Mouse (Mus musculus) MEL (cell line): ENCODE results near the gene Rbm14. TPM values are rescaled to one million over a fixed set of nuclear protein-coding genes. Genes with fewer than 3 reads are reported as not detected.
A peak's percentile ranks its signal among the peaks of the same experiment; 100 is the strongest.

ENCODE experiments used
- DNase-seq: peaks from one replicate; pipeline ENCODE4 v3.0.0; 2011; ENCODE audit warnings: low read depth, low spot score
- H3K27ac ChIP-seq: 2 replicates; pipeline ENCODE4 v1.5.1; 2012; ENCODE audit warnings: low read depth, mild to moderate bottlenecking, control low read depth, low read length, moderate library complexity; ENCODE audit not compliant: control insufficient read depth
- H3K27me3 ChIP-seq, 2 experiments: fragments of 150-350 bp in 1 of 2; sonication (generic) in 1 of 2; 2 replicates each; pipeline ENCODE4 v1.6.1; 2012; ENCODE audit warnings: low read length in 2 of 2, mild to moderate bottlenecking in 2 of 2, improper control_type of control experiment in 1 of 2, moderate library complexity in 1 of 2; ENCODE audit not compliant: insufficient read depth in 2 of 2, control insufficient read depth in 1 of 2
- H3K36me3 ChIP-seq, 2 experiments: 2 replicates each; pipeline ENCODE4 v1.6.1; 2012 to 2014; ENCODE audit warnings: low read length in 2 of 2, improper control_type of control experiment in 1 of 2, inconsistent platforms in 1 of 2, mild to moderate bottlenecking in 1 of 2; ENCODE audit not compliant: insufficient read depth in 2 of 2, control insufficient read depth in 1 of 2
- H3K4me1 ChIP-seq, 2 experiments: fragments of 150-350 bp in 1 of 2; sonication (generic) in 1 of 2; 2 replicates each; pipeline ENCODE4 v1.6.1; 2012; ENCODE audit warnings: low read length in 2 of 2, improper control_type of control experiment in 1 of 2, mild to moderate bottlenecking in 1 of 2; ENCODE audit not compliant: insufficient read depth in 2 of 2, control insufficient read depth in 1 of 2
- H3K4me3 ChIP-seq, 2 experiments: fragments of 150-350 bp in 1 of 2; sonication (generic) in 1 of 2; 2 replicates each; pipeline ENCODE4 v1.5.1; 2012; ENCODE audit warnings: low read depth in 2 of 2, low read length in 2 of 2, mild to moderate bottlenecking in 2 of 2, moderate library complexity in 2 of 2, control low read depth in 1 of 2, improper control_type of control experiment in 1 of 2; ENCODE audit not compliant: control insufficient read depth in 1 of 2, insufficient read depth in 1 of 2
- H3K79me2 ChIP-seq: 2 replicates; pipeline ENCODE4 v1.6.1; 2012; ENCODE audit warnings: mild to moderate bottlenecking, low read length, moderate library complexity; ENCODE audit not compliant: control insufficient read depth, poor library complexity, insufficient read depth
- H3K9ac ChIP-seq: 2 replicates; pipeline ENCODE4 v1.6.1; 2012; ENCODE audit warnings: low read depth, mild to moderate bottlenecking, control low read depth, low read length, moderate library complexity; ENCODE audit not compliant: control insufficient read depth, poor library complexity, severe bottlenecking
- H3K9me3 ChIP-seq: fragments of 150-350 bp; sonication (generic); replicated peaks from 2 replicates; pipeline ENCODE4 v1.6.1; 2012; ENCODE audit warnings: mild to moderate bottlenecking, low read length, improper control_type of control experiment, moderate library complexity; ENCODE audit not compliant: insufficient read depth
- BHLHE40 ChIP-seq: IDR thresholded peaks from 2 replicates; pipeline ENCODE4 v1.6.1; 2012; ENCODE audit warnings: low read depth, mild to moderate bottlenecking, inconsistent platforms, low read length, improper control_type of control experiment, borderline replicate concordance
- CHD1 ChIP-seq: IDR thresholded peaks from 2 replicates; pipeline ENCODE4 v1.6.1; 2012; ENCODE audit warnings: low read depth, mild to moderate bottlenecking, inconsistent platforms, low read length, improper control_type of control experiment
- CHD2 ChIP-seq: IDR thresholded peaks from 2 replicates; pipeline ENCODE4 v1.6.1; 2011; ENCODE audit warnings: low read length, improper control_type of control experiment
- E2F4 ChIP-seq: IDR thresholded peaks from 2 replicates; pipeline ENCODE4 v1.6.1; 2011; ENCODE audit warnings: low read depth, low read length, improper control_type of control experiment, borderline replicate concordance
- EP300 ChIP-seq, 2 experiments: IDR thresholded peaks; 2 replicates each; pipeline ENCODE4 v1.6.1; 2011; ENCODE audit warnings: improper control_type of control experiment in 2 of 2, low read length in 2 of 2, low read depth in 1 of 2, mild to moderate bottlenecking in 1 of 2
- GATA1 ChIP-seq: IDR thresholded peaks from 2 replicates; pipeline ENCODE4 v1.6.1; 2011; ENCODE audit warnings: low read depth, low read length, improper control_type of control experiment
- HCFC1 ChIP-seq: IDR thresholded peaks from 2 replicates; pipeline ENCODE4 v1.6.1; 2012; ENCODE audit warnings: low read depth, mild to moderate bottlenecking, inconsistent platforms, low read length, improper control_type of control experiment, moderate library complexity
- JUND ChIP-seq: IDR thresholded peaks from 2 replicates; pipeline ENCODE4 v1.6.1; 2011; ENCODE audit warnings: low read depth, mild to moderate bottlenecking, improper control_type of control experiment, low read length
- MYC ChIP-seq: IDR thresholded peaks from 2 replicates; pipeline ENCODE4 v1.6.1; 2011; ENCODE audit warnings: low read depth, mild to moderate bottlenecking, low read length, improper control_type of control experiment, moderate library complexity
- POLR2AphosphoS2 ChIP-seq: IDR thresholded peaks from 2 replicates; pipeline ENCODE4 v1.6.1; 2011; ENCODE audit warnings: low read length, improper control_type of control experiment
- SIN3A ChIP-seq: IDR thresholded peaks from 2 replicates; pipeline ENCODE4 v1.6.1; 2012; ENCODE audit warnings: low read length, improper control_type of control experiment, inconsistent platforms
- TAL1 ChIP-seq: IDR thresholded peaks from 2 replicates; pipeline ENCODE4 v1.6.1; 2012; ENCODE audit warnings: mild to moderate bottlenecking, inconsistent platforms, low read length, moderate library complexity, mixed read lengths
- TCF12 ChIP-seq: IDR thresholded peaks from 2 replicates; pipeline ENCODE4 v1.6.1; 2014; ENCODE audit warnings: low read depth, mild to moderate bottlenecking, inconsistent platforms, low read length, improper control_type of control experiment, moderate library complexity
- USF2 ChIP-seq, 2 experiments: IDR thresholded peaks; 2 replicates each; pipeline ENCODE4 v1.6.1; 2011 to 2012; ENCODE audit warnings: improper control_type of control experiment in 2 of 2, low read length in 2 of 2, borderline replicate concordance in 1 of 2, inconsistent platforms in 1 of 2, low read depth in 1 of 2, mild to moderate bottlenecking in 1 of 2; ENCODE audit not compliant: insufficient read depth in 1 of 2
- ZMIZ1 ChIP-seq: IDR thresholded peaks from 2 replicates; pipeline ENCODE4 v1.6.1; 2012; ENCODE audit warnings: low read depth, mild to moderate bottlenecking, inconsistent platforms, low read length, improper control_type of control experiment, moderate library complexity
- polyA plus RNA-seq, 2 experiments: library from polyadenylated mRNA; stranded (reverse) in 1 of 2; unstranded in 1 of 2; fragments of >175 nt in 1 of 2; fragments of >200 nt in 1 of 2; gene quantifications; 2 replicates each; pipeline versions ENCODE4 v1.2.1 to v1.2.4; 2012; ENCODE audit warnings: low replicate concordance in 2 of 2, low read depth in 1 of 2; ENCODE audit not compliant: insufficient read length in 2 of 2, insufficient read depth in 1 of 2, missing spikeins in 1 of 2
- total RNA-seq: library from RNA; depleted of rRNA; stranded (reverse); fragments of 300-350 nt; gene quantifications from 2 replicates; pipeline ENCODE4 v1.2.3, GENCODE M21; 2012

Rbm14 gene
- total and polyA plus RNA-seq, 3 experiments: 44.7 to 82.3 TPM; not detected in 1

GRCm38 (mm10) chr19:4859081-4859480, 47.6 kb upstream of the Rbm14 start:
- H3K9ac ChIP-seq: no peak overlapping the region
- peaks cover 0 to 5% of the 10 kb centered on the region in 2 experiments; a peak in 1 of 4 replicates for H3K4me1 ChIP-seq
- no peak overlapping the region for H3K4me3 ChIP-seq
- TF ChIP-seq GATA1 (0 out of 2 replicates have a peak, but pooled peaks have one; percentile 11), EP300 (IDR thresholded peaks at IDR 0.05; ENCODE audit: low read depth in 1 of 2, low read length in 2 of 2) (0 out of 4 replicates have a peak, but pooled peaks of 1 of the 2 experiments have one; percentile 30), TAL1 (peak; percentile 61), HCFC1 (no peak)
- no peaks in the 10 kb centered on the region for H3K36me3 ChIP-seq
- no peak overlapping the region for H3K27ac ChIP-seq
- no peaks in the 10 kb centered on the region for H3K79me2 ChIP-seq
- peak; percentile 43 for DNase-seq
- H3K27me3 ChIP-seq: peaks cover 0 to 2% of the 10 kb centered on the region in 2 experiments; a peak in 1 of 4 replicates
- H3K9me3 ChIP-seq: no peaks in the 10 kb centered on the region

GRCm38 (mm10) chr19:4855951-4856350, 44.5 kb upstream of the Rbm14 start:
- no peaks in the 10 kb centered on the region for H3K79me2 ChIP-seq
- no peaks in the 10 kb centered on the region for H3K9me3 ChIP-seq
- no peak overlapping the region for H3K27ac ChIP-seq
- H3K9ac ChIP-seq: no peak overlapping the region
- no peak for DNase-seq
- H3K27me3 ChIP-seq: peaks cover 2 to 3% of the 10 kb centered on the region in 2 experiments; a peak in 2 of 4 replicates
- TF ChIP-seq POLR2AphosphoS2 (no peak), E2F4 (no peak), TCF12 (no peak), GATA1 (no peak), CHD1 (no peak), SIN3A (no peak), USF2 (IDR thresholded peaks at IDR 0.05; ENCODE audit: borderline replicate concordance in 1 of 2, insufficient read depth in 1 of 2, low read depth in 1 of 2, low read length in 2 of 2) (no peak)
- TF ChIP-seq, all 39 proteins: peak for 0
- H3K4me1 ChIP-seq: peaks cover 0 to 5% of the 10 kb centered on the region in 2 experiments; a peak in 1 of 4 replicates
- H3K4me3 ChIP-seq: no peak overlapping the region
- no peaks in the 10 kb centered on the region for H3K36me3 ChIP-seq

GRCm38 (mm10) chr19:4855470-4855820, 44.0 kb upstream of the Rbm14 start:
- Histone ChIP-seq H3K9me3 (no peaks in the 10 kb centered on the region), H3K9ac (no peak overlapping the region), H3K27ac (no peak overlapping the region), H3K27me3 (peaks cover 2 to 3% of the 10 kb centered on the region in 2 experiments; a peak in 3 of 4 replicates), H3K4me1 (peaks cover 0 to 5% of the 10 kb centered on the region in 2 experiments; a peak in 1 of 4 replicates), H3K79me2 (no peaks in the 10 kb centered on the region), H3K4me3 (no peak overlapping the region), H3K36me3 (no peaks in the 10 kb centered on the region)
- no peak for TF ChIP-seq CHD2
- no peak for TF ChIP-seq MYC
- no peak for TF ChIP-seq ZMIZ1
- TF ChIP-seq JUND: no peak
- TF ChIP-seq BHLHE40: no peak
- no peak for DNase-seq
